Mouse (Mus musculus) thymus, postnatal 4 days (tissue): ENCODE measurements around the gene Hivep1.

Source experiments
- DNase-seq: peaks from one replicate; pipeline ENCODE4 v3.0.0; 2021

Gene Hivep1

DNA sequence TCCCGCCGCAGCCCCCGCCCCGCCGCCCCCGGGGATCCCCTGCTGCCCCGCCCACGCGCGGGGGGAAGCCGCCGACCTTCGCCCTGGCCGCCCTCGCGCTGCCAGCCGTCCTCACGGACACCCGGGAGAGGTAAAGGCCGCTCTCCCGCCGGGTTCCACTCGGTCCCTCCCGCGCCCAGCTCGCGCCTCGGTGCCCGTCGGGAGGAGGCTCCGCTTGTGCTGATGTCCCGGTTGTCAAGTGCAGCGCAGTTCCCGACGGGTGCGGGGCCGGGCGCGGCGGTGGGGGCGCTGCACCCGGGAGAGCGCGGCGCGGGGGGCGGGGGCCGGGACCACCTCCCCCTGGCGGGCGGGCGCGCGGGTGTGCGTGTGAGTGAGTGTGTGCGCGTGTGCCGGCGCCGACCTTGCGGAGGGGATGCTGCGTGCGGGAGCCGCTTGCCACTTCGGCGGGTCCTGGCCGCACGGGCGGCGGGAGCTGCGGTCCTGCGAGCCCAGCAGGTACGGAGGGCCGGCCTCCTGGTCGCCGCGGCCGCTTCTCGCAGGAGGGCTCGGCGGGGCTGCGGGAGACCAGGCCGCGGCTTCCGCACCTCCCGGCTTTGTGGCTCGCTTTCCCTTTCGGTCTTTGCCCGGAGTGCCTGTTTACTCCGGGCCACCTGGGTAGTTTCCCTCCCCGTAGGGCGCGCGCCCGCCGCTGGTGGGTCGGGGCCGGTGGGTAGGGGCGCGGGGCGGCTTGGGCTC lies at the start of gene Hivep1:
Hivep1 (plus strand) TSS at position 61 of the 735 bp plus-strand sequence.
- peak; percentile 83 for DNase-seq

DNA sequence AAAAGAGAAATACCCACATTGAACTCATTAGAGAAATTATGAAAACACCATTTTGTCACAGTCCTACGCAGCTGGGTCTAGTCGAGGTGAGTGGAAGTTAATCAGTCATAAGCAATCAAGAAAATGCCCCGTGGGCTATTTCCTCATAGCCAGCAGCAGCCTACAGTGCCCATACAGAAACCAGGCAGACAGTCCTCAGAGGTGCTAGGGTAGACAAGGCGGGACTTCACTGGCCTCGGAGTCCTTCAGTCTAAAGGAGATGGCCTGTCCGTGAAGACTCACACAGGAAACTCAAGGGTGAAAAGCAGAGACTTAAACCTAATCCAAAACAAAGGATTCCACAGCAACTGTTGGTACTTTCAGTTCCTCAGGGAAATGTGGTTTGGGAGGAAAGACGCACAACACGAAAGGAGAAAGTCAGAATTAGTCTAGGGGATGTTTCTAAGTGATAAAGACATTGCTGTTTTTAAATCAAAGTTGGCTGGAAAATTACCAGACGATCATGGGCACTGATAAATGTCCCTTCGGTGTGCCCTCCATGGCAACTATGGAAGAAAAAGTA lies 36.3 kb upstream of the Hivep1 start:
- no peak for DNase-seq

DNA sequence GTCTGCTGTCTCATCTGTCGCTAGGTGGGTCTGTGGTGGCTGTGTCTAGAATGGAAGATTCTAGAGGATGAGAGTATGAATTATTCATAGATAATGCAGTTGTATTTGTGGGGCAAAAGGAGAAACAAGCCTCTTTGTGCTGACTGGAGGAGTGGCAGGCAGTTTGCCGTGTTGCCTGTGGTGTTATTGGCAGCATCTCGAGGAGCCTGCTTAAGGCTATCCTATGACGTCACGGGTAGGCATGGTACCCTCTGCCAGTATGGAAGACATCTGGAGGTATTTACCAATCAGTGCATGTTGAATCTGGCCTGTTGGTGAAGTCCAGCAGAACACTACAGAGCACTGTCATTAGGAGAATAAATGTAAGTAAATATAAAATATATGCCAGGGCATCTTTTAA lies 35.6 kb upstream of the Hivep1 start:
- no peak for DNase-seq

DNA sequence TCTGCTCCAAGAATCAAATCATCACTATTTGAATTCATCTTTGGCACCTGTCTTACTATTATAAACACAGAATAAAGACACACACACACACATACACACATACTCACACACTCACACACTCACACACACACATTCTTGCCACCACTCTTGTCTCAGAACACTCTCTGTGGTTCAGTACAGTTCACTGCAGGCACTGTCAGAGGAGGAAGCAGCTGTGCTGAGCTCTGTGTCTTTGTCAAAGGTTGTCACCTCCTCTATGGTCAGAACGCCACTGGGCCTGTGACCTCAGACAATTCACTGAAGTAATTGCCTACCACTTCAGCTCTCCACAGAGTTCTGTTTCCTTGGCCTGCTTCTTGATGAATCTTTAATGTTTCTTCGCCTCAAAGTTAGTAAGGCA lies 33.5 kb upstream of the Hivep1 start:
- peak; percentile 31 for DNase-seq

DNA sequence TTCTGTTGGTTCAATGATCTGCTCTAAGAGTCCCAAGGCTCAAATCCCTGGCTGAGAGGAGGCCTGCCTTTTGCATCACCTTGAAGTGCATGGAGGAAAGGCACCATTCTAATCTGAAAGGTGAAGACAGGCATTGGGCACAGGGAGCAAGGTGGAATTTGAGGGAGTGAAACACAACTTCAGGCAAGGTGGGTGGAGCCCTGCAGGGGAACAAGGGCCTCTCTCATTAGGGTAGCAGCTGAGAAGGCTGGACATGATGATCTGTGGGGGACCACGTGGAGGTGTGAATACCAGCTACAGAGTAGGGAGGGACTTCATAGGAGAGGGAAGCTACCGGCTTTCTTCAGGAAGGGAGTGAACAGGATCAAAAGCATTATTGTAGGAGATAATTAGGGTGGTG lies 10.6 kb upstream of the Hivep1 start:
- no peak for DNase-seq

DNA sequence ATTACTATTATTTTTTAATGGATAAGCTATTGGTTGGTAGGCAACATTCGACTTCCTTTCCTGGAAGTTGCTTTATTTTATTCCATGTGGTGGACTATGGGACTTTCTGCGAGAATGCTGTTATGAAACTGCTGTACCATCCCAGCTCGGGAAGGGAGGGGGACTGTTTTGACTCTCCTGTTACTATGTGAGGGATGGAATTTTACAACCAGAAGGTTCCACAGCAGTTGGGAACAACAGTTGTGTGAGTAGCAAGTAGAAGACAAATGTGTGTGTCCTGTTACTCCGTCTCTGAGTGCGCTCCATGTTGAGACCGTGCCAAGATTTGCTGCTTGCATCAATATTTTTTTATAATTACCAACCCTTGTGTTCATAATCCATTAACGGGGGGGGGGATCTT lies 8.4 kb upstream of the Hivep1 start:
- no peak for DNase-seq

DNA sequence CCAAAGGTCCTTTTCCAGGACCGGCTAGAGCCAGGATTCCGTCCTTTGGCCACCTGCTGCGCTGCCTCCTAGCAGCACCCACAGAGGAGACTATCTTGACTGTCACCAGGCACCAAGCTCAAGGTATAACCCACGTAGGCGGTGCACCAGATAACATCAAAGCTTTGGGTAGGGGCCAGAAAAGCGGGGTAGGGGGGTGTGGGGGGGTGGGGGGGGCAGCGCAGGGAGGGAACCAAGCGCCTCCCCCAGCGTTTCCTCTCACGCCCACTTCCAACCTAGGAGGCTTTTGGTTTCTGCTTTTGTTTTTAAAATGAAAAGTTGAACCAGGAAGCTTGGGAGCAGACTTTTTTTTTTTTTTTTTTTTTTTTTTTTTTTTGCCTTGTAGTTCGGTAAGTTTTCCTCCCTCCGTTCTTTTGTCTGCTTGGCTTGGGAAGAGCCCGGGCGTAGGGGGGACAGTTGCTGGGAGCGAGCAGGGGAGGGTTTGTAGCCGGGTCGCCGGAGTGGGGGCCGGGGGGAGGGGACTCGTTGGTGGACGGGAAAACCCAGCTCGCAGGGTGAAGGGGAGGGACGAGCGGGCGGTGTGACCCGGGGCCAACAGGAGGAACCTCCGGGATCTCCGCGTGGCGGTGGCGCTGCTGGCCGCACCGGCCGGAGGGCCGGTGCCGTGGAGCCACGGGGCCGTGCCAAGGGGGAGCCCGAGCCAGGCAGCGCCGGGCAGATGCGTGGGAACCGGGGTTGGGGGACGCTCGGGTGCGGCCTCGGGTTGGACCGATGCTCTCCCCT lies 2.6 kb upstream of the Hivep1 start:
- DNase-seq, result peak; percentile 78

DNA sequence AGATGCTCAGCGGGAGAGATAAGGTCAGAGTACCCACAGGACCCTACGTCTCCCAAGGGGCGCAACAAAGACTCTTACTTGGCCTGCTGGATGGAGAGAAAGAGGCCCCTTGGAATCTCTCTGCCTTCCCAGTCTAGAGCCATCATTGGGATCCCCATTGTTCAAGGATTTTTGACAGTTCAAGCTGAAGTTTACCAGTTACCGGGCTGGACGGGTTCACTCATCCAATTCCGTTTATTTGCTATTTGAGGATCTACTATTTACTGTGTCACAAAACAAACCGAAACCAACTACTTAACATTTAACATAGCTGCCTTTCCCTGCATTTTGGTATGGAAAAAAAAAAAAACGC lies 2.1 kb upstream of the Hivep1 start:
- no peak for DNase-seq

DNA sequence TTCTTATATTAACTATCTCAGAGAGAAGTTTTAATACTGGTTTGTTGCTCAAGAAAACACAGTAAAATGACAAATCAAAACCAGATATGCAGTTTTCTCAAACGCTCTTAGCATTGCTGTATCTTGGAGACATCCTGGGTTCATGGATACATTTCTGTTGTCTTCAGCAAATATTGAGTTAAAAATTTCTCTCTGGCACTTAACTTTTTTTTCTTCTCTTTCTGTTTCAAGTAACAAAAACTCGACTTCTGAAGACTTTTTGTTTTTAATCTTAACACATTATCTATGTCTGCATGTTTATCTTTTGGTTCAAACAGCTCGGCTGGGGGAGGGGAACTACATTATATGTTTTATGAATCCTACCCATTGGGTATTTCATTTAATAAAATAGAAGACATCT lies 1.7 kb upstream of the Hivep1 start:
- peak; percentile 30 for DNase-seq

DNA sequence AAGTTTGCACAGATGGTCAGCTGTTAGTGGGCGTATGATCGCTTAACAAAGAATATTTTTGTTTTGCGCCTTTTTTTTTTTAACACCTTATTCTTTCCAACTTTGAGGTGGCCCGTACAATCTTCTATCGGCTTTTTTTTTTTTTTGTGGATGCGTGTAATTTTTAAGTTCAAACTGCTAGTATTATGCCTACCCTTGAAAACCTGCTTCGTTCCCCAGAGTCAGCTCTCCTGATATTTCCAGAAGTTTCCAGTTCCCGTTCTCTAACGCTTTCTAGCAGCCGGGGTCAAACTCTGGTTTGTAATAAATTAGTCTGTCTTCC lies 980 bp upstream of the Hivep1 start:
- DNase-seq, result no peak

DNA sequence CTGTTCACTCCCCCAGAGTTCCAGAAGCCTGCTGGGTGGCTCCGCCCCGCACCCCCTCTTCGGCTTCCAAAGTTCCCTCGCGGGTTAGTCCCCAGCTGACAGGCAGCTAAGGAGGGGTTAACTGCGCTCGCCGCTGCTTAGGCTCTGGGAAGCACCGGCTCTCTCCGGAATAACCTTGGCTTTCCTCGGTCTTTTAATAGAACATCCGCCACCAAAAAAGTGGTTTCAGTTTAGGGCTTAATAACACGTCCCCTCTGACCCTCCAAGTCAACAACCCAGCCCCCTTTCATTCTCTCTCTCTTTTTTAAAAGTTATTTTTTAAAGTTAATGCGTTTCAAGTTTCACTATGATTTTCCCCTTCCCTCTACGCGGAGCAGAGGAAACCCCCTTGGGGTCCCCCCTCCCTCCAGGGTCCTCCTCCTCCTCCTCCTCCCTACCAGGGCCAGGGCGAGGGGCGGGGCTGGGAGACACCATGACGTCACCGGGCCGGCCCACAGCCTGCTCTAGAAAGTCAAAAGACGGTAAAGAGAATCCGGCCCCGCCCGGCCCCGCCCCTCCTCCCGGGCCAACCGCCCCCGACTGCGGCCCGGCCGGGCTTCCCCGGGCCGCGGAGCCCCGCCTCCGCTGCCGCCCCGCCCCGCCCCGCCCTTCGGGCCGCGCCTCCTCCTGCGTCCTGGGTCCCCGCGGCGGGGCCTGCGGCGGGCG lies 467 bp upstream of the Hivep1 start:
- DNase-seq, result peak; percentile 99

DNA sequence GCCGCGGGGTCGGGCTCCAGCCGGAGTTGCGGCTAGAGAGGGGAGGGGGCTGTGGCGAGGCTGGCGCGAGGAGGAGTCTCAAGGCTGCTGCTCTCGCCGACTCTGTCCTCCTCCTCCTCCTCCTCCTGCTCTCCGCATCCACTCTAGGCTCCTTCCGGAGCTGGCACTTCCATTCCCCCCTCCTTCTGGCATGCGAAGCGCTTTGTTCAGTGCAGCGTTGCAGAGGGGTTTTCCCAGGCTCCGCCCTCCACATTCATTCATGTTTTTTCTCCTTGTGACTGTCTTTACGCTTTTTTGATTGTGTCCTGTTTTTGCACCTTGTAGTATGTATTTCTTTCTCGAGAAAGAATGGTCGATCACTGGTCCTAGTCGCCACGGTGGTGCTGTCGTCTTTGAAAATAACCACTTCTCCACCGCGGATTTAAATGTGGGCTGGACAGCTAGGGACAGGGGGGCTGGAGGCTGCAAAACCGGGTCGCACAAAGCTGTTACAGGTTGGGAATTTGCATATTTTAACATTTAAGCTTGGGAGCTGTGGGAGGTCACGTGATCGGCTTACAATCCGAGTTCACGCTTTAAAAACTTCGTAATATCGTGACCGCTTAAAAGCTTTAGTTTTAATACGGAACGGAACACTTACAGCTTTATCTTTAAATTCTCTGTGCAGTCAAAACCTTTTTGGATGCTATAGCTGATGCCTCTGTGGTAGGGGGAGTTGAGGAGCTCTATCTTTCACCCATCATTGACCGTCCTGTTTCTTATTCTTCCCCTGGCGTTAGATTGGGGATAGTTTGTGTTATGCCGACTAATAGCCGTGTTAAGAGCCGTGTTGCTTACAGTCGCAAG lies 1.1 kb downstream of the Hivep1 start:
- peak; percentile 72 for DNase-seq

DNA sequence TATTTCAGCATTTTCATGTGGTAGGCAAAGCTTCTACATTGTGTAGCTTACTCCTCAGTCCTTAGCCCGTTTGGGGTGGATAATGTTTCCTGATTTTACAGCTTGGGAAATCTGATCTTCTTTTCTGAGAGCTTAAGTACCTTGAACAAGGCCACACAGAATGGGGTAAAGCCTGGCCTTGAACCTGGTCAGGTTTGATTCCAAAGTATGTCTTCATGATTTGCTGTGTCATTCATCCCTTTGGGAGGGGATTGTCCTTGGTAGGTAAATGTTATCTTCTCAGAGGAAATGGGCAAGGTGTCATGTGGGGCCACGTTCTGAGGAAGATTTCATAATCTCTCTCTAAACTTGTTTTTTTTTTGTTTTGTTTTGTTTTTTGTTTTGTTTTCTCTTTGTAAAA lies 1.8 kb downstream of the Hivep1 start:
- DNase-seq, result no peak

DNA sequence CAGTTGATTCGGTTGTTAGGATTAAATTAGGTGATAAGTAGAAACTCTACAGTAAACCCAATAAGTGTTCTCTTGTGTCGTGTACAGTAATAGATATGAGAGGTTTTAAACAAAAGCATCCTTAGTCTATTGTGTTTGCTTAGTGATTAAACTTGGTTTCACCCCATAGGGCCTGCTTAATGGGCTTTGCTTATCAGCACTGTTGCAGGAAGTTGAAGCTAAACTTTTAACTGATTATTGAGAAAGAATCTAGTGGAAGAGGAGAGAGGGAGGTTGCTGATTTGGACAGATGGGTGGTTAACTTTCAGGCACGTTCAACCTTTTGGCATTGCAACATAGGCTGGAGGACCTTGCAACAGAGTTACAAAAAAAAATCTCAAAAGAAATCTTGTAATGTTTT lies 2.3 kb downstream of the Hivep1 start:
- DNase-seq, result no peak

DNA sequence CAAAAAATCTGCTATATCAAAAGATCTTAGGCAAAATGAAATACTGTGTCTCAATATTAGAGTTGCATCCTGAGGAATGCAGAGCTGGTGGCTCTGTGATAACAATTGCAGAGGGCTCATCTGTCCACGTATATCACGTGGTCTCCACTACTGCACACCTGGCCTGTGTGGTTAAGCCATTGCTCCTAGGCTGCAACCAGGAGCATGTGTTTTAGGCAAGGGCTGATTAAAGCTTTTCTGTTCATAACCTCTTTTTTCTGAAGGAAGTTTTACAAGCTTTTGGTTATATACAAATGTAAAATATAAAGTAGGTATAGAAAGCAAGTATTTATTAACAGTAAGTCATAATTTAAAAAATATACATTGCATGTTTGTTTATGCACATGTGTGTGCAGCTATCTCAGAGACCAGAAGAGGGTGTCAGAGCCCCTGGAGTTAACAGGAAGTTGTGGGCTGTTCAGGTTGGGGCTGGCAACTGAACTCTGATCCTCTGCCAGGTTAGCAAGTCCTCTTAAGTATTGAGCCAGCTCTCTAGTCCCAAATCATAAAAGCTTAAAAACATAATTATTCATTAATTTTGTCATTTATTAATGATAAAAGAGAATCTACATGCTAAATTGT lies 5.0 kb downstream of the Hivep1 start:
- no peak for DNase-seq

DNA sequence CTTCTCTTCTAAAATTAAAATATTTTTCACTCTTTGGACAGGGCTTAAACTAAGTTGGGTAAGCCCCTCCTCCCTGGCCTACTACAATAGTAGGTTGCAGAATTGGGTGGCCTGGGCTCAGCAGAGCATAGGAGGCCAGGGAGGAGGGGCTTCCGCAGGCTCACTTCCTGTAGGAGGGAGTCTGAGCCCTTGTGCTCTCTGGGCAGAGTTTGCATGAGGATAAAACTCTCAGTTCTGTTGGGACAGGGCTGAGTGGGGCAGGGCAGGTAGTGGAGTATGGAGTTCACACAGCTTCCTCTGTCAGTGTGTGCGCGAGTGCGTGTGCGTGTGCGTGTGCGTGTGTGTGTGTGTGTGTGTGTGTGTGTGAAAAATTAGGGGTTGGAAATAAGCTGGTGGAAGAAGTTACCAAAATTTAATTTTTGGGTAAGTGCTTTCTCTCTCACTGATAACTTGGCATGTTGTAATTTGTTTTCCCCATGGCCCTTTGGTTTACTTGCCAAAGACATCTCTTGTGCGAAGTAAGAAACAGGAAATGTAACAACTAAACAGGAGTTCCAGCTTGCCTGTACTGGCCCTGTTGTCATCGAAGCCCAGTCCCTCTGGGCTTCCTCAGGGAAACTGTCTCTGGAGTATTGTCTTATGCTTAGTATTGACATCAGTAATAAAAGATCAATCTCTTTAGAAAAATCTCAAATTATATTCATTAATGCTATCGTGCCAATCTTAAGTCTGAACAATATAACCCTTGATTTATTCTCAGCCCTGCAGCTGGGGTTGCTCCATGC lies 9.2 kb downstream of the Hivep1 start:
- peak; percentile 71 for DNase-seq

DNA sequence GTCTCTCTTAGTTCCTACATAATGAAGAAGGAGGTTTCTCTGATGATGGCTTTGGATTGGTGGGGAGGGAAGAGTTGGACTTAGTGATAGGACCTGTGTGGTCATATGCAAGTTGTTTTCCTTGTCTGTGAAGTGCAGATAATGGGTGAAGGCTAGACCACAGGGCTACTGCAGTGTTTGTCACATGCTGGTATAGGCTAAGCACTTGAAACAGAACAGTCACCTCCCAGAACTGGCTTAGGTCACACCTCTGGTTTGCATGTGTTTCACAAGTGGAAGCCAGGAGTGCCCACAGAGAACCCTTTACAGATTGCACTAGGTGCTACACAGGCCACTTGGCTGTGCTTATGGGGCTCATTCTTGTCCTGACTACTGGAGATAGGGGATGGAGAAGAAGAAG lies 12.4 kb downstream of the Hivep1 start:
- no peak for DNase-seq

DNA sequence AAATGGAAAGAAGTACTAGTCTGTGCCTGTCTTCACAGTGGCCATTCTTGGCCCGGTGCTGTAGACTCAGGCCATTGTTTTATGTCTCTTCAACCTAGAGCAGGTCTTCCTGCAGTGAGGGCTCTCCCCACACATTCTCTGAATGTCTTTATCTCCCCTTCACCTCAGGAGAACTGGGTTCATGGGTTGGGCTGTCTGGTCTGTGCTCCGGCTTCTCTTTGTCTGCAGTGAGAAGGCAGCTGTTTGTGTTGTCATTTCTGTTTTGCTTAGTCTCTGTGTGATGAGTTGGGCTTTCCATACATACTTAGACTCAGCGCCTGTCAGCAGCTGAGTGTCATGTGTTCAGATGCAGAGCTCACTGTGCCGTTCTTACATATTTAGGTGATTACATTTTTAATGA lies 18.4 kb downstream of the Hivep1 start:
- no peak for DNase-seq

DNA sequence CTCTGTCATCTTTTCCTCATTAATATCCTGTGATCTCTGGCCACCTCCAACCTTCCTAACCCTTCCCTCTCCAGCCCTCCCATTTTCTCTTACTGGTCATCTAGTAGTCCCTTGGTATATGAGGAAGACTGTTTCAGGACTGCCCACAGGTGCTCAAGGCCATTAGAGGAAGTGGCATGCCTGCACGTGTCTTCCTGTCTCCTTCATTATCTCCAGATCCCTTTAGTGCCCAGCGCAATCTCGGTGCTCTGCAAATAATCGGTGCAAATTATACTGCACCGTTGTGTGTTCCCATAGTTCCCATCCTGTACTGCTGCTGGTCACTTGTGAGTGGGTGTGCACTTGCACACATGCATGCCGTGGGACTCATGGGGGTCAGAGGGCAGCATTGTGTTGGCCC lies 19.2 kb downstream of the Hivep1 start:
- no peak for DNase-seq

DNA sequence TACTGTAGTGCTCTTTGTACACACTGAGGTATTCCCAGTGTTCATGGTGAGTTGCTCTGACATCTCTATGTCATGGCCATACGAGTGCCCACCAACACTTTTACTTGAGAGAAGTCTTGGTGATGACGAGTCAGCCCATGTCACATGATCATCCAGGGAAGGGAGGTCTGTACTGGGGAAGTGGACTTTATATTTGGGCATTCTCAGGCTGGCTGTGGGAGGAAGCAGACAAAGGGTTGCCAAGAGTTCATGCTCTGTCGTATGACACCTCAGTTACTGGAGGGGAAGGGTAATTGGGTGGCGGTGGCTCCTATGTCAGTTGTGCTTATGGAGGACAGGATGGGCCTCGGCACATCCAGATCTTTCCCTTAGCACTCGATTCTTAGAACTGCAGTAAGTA lies 21.5 kb downstream of the Hivep1 start:
- no peak for DNase-seq

DNA sequence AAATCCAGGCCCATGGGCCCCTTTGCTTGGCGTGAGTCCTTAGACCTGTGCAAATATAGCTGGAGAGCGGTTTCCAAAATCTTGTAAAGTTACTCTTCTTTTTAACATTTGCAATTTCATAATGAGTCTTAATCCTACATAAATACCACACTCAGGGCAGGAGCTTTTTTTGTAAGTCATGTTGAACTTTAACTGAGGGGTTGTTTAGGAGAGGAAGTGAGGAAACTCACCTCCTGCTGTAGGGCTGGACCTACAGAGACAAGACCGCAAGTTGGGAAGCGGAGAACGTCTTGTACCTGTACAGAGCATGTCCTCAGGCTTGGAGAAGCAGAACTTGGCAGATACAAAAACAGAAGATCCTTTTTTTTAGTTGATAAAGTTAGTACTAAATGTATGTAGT lies 23.7 kb downstream of the Hivep1 start:
- DNase-seq, result no peak
